Mouse (Mus musculus) limb, embryonic 13.5 days (tissue): ENCODE data around the gene Esrra. TPM values are rescaled to one million over a fixed set of nuclear protein-coding genes. Genes with fewer than 3 reads are reported as not detected.
"Not testable (repeated sequence)": the region's sequence is repeated elsewhere in the genome, so short reads cannot be mapped to it uniquely, and the experiment has no call there.

Experiments
- ATAC-seq: fragments of 200-750 bp; cut with Nextera tagmentation; 2 replicates; pipeline ENCODE4 v1.8.0; 2017; ENCODE audit warnings: low read depth, moderate number of reproducible peaks, moderate TSS enrichment; ENCODE audit not compliant: low FRiP score
- H3K27ac ChIP-seq: fragments of 300-500 bp; sonication (generic); 2 replicates; pipeline ENCODE4 v1.5.1; 2015; ENCODE audit warnings: inconsistent platforms, mild to moderate bottlenecking, moderate library complexity
- H3K27me3 ChIP-seq: fragments of 300-500 bp; sonication (generic); 2 replicates; pipeline ENCODE4 v1.6.1; 2015; ENCODE audit warnings: mild to moderate bottlenecking, inconsistent platforms
- H3K36me3 ChIP-seq: fragments of 300-500 bp; sonication (generic); 2 replicates; pipeline ENCODE4 v1.6.1; 2015; ENCODE audit warnings: inconsistent platforms, mild to moderate bottlenecking, moderate library complexity
- H3K4me1 ChIP-seq: fragments of 300-500 bp; sonication (generic); 2 replicates; pipeline ENCODE4 v1.6.1; 2015; ENCODE audit warnings: inconsistent platforms
- H3K4me2 ChIP-seq: fragments of 300-500 bp; sonication (generic); replicated peaks from 2 replicates; pipeline ENCODE4 v1.6.1; 2015; ENCODE audit warnings: inconsistent platforms, mild to moderate bottlenecking, moderate library complexity
- H3K4me3 ChIP-seq: fragments of 300-500 bp; sonication (generic); 2 replicates; pipeline ENCODE4 v1.5.1; 2015; ENCODE audit warnings: moderate library complexity, mild to moderate bottlenecking, inconsistent platforms
- H3K9ac ChIP-seq: fragments of 300-500 bp; sonication (generic); 2 replicates; pipeline ENCODE4 v1.6.1; 2015; ENCODE audit warnings: mild to moderate bottlenecking, inconsistent platforms
- H3K9me3 ChIP-seq: fragments of 300-500 bp; sonication (generic); 2 replicates; pipeline ENCODE4 v1.6.1; 2016; ENCODE audit warnings: inconsistent platforms
- WGBS: fragments of 180-500 bp; shearing (Covaris S2); methylation state at CpG from one replicate; pipeline ENCODE4 v1.1.7; 2015; 5-methylcytosine and 5-hydroxymethylcytosine counted together
- polyA plus RNA-seq: library from polyadenylated mRNA; unstranded; fragments of >200 nt; fragmentation: Nextera tagmentation; extraction: Ambion mirVana; gene quantifications from 2 replicates; pipeline ENCODE4 v1.2.1, GENCODE M21; 2015

Gene Esrra
- polyA plus RNA-seq, 1 experiment from 2014 or later = 8.5 TPM

DNA sequence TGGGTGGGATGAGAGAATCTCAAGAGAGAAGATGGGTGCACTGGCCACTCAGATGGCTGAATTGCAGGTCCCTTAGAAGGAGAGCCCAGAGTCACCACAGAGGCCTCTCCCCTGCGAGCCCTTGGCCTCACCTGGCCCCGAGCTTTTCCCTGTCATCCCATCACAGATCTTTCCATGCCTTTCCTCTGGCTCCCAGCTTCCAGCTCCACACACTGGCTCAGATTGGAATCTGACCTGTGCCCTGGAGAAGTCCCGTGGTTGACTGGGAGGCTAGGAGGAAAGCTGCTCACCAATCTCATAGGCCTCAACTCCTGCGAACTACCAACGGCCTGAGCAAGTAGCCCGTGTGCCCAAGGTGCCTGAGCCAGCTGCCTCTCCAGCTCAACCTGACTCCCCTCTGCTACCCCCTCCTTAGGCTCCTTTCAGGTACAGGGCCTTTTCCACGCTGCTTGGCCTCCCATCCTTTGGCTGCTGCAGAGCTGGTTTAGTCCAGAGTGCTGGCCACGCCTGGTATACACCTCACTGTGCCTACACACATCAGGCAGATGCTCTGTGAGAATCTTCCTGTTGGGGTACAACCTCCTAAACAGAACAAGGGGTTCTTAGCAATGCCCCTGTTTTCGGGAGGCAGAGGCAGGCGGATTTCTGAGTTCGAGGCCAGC, 16.0 kb downstream of the Esrra start:
- Histone ChIP-seq H3K9ac (no peak overlapping the region), H3K4me1 (peaks cover 18% of the 10 kb centered on the region), H3K4me2 (no peak overlapping the region), H3K27ac (no peak overlapping the region), H3K9me3 (no peaks in the 10 kb centered on the region), H3K4me3 (no peak overlapping the region), H3K27me3 (no peaks in the 10 kb centered on the region), H3K36me3 (peaks cover 30% of the 10 kb centered on the region)
- 93% methylated on average over 11 of the region's 11 CpGs for WGBS
- no peak for ATAC-seq

- no peak overlapping the region for H3K4me3 ChIP-seq
- WGBS = 74% methylated on average over 2 of the region's 2 CpGs
Measured at GRCm38 (mm10) chr19:6904846-6905245, 16.8 kb downstream of the Esrra start.

GRCm38 (mm10) chr19:6903031-6903430, 18.6 kb downstream of the Esrra start:
- Histone ChIP-seq H3K4me3 (no peak overlapping the region), H3K9me3 (0 out of 2 replicates have a peak, but pooled peaks cover 5% of the 10 kb centered on the region), H3K27ac (no peak overlapping the region), H3K27me3 (no peaks in the 10 kb centered on the region), H3K4me2 (no peak overlapping the region), H3K36me3 (peaks cover 30% of the 10 kb centered on the region), H3K9ac (no peak overlapping the region), H3K4me1 (peaks cover 9% of the 10 kb centered on the region)
- 100% methylated on average over 1 of the region's 1 CpGs for WGBS
- no peak for ATAC-seq

More at GRCm38 (mm10) chr19:6904846-6905245, 16.8 kb downstream of the Esrra start:
- Histone ChIP-seq H3K9me3 (0 out of 2 replicates have a peak, but pooled peaks cover under 1% of the 10 kb centered on the region), H3K27me3 (no peaks in the 10 kb centered on the region), H3K27ac (no peak overlapping the region), H3K36me3 (peaks cover 30% of the 10 kb centered on the region), H3K4me1 (peaks cover 18% of the 10 kb centered on the region), H3K9ac (no peak overlapping the region), H3K4me2 (no peak overlapping the region)
- no peak for ATAC-seq

DNA sequence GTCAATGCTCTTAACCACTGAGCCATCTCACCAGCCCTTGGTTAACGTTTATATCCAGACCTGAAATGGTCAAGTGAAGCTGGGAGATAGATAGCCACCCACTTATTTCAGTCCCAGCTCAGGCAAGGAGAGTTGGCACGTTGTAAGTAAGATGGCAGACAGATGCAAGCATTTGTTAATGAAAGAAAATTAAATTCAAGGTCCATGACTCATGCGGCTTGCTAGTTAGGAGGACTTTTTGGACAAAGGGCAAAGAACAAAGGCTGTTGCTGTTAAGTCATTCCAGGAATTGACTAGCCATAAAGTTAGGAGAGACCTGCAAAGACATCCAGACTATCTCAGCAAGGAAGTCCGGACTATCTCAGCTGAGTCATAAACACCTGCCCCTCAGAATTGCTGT, 22.0 kb downstream of the Esrra start:
- 88% methylated on average over 4 of the region's 4 CpGs for WGBS
- no peak for ATAC-seq
- H3K4me2 ChIP-seq = no peak overlapping the region

DNA sequence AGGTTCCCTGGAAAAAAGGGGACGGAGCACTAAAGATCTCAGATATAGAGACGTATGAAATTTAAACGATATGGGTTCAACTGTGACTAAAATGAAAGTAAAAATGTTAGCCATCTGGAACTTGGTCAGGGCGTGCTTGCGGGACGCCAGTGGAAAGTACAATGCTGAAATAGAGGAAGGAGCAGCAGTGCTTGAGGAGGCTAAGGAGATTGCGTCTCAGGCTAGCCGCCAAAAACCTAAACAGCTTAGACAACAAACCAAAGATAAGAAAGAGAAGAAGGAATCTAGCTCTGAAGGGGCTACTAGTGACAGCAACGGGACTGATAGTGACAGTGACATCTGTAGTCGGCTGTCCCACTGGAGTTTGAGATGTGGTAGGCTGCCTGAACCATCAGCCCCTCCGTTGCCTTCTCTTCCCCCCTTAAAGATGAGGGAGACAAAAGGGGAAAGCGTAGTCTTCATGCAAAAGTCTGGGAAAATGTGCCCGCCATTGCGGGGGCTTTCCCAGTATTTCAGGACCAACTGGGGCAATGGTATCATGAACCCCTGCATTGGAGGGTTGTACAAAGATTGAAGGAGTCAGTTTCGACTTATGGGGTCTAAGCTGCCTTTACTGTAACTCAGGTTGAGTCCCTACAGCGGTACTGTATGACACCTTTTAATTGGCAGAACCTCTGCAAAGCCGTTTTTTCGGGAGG, 25.9 kb downstream of the Esrra start:
- peaks cover 11% of the 10 kb centered on the region; the same call in 1 of the 2 replicates for H3K9me3 ChIP-seq
- not testable (repeated sequence) for ATAC-seq, H3K36me3 ChIP-seq, H3K9ac ChIP-seq, H3K27ac ChIP-seq, H3K4me1 ChIP-seq, H3K4me2 ChIP-seq, H3K4me3 ChIP-seq, H3K27me3 ChIP-seq
- 86% methylated on average over 18 of the region's 18 CpGs for WGBS

More for the DNA sequence above, 22.0 kb downstream of the Esrra start:
- Histone ChIP-seq H3K36me3 (peaks cover 4% of the 10 kb centered on the region; the same call in 1 of the 2 replicates), H3K27me3 (no peaks in the 10 kb centered on the region), H3K4me1 (no peaks in the 10 kb centered on the region), H3K4me3 (no peak overlapping the region), H3K27ac (no peak overlapping the region), H3K9ac (no peak overlapping the region), H3K9me3 (peaks cover 11% of the 10 kb centered on the region; the same call in 1 of the 2 replicates)

DNA sequence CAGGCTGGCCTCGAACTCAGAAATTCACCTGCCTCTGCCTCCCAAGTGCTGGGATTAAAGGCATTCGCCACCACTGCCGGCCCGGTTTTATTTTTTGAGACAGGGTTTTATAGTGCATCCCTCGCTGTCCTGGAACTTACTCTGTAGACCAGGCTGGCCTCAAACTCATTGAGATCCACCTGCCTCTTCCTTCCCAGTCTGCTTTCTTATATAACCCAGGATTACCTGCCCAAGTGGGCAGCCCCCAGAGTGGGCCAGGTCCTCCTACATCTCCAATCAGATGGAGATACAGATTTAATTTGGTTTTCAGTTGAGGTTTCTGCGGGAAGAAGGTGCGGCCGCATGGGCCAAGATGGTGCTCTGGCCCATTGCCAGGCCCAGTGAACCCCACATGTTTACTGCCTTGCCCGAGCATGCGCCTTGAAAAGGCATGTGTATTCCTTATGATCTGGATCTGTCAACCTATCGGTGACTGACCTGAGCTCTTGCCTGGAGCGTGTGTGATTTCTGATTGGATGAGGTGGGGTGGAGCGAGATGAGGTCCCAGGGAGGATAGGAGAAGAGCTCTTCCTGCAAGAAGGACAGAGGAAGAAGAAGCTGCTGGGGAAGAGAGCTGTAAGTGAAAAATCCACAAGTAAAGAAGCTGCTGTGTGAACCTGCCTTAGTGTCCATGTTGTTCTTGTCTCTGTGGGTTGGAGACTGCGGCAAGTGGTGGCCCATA, 27.7 kb downstream of the Esrra start:
- Histone ChIP-seq H3K4me2 (no peak overlapping the region), H3K27ac (no peak overlapping the region), H3K4me3 (no peak overlapping the region), H3K9ac (no peak overlapping the region), H3K36me3 (no peaks in the 10 kb centered on the region), H3K4me1 (no peaks in the 10 kb centered on the region), H3K27me3 (no peaks in the 10 kb centered on the region), H3K9me3 (peaks cover 6% of the 10 kb centered on the region; the same call in 1 of the 2 replicates)
- 90% methylated on average over 14 of the region's 14 CpGs for WGBS
- no peak for ATAC-seq

GRCm38 (mm10) chr19:6892512-6892911, 29.1 kb downstream of the Esrra start:
- Histone ChIP-seq H3K9ac (no peak overlapping the region), H3K27ac (no peak overlapping the region), H3K27me3 (no peaks in the 10 kb centered on the region), H3K36me3 (no peaks in the 10 kb centered on the region), H3K4me2 (no peak overlapping the region), H3K4me1 (no peaks in the 10 kb centered on the region), H3K4me3 (no peak overlapping the region), H3K9me3 (peaks cover 6% of the 10 kb centered on the region; the same call in 1 of the 2 replicates)
- 57% methylated on average over 4 of the region's 4 CpGs for WGBS
- ATAC-seq = no peak

DNA sequence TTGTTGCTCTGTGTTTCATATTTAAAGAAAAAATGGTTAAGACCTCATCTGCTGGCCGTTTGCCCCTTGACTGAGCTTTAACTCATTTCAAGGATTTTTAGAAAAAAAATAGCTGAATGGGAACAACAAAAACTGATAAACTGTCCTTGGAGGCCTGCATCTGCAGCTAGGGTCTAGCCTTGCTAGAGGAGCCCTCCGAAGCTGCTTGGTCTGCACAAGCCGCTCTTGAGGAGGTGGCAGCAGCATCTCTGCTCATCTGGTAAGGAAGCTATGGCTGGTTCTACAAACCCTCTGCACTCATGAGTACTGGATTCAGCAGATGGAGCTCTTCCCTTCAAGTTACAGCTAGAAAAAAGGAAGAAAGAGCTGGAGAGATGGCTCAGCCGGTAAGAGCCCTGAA, 43.6 kb downstream of the Esrra start:
- H3K4me2 ChIP-seq = no peak overlapping the region
- H3K4me3 ChIP-seq = no peak overlapping the region
- no peaks in the 10 kb centered on the region for H3K4me1 ChIP-seq
- H3K27me3 ChIP-seq = no peaks in the 10 kb centered on the region
- ATAC-seq = no peak
- no peak overlapping the region for H3K9ac ChIP-seq
- peaks cover 9% of the 10 kb centered on the region; the same call in 1 of the 2 replicates for H3K9me3 ChIP-seq
- H3K27ac ChIP-seq = no peak overlapping the region
- H3K36me3 ChIP-seq = no peaks in the 10 kb centered on the region
- WGBS = 87% methylated on average over 4 of the region's 4 CpGs

DNA sequence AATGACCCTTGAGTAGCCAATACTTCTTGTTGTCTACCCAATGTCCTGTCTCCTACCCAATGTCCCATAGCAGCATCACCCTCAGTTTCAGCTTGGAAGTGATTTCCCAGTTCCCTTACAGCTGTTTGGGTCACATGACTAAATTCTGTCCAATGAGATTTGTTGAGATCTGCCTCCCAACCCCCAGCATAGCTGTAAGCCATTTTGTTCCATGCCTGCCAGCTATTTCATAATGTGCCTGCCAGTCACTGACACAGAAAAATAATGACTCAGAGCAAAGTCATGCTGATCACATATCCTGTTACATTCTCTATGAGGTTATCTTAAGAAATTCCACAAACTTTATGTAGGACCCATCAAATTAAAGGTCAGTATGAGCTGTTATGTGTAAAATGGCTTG, 44.8 kb downstream of the Esrra start:
- Histone ChIP-seq H3K27me3 (no peaks in the 10 kb centered on the region), H3K27ac (no peak overlapping the region), H3K9ac (no peak overlapping the region), H3K4me2 (no peak overlapping the region), H3K4me3 (no peak overlapping the region), H3K36me3 (no peaks in the 10 kb centered on the region), H3K4me1 (0 out of 2 replicates have a peak, but pooled peaks cover under 1% of the 10 kb centered on the region), H3K9me3 (peaks cover 9% of the 10 kb centered on the region; the same call in 1 of the 2 replicates)
- no peak for ATAC-seq

- Histone ChIP-seq H3K27me3 (no peaks in the 10 kb centered on the region), H3K4me3 (no peak overlapping the region), H3K9ac (no peak overlapping the region), H3K27ac (no peak overlapping the region), H3K4me1 (0 out of 2 replicates have a peak, but pooled peaks cover 3% of the 10 kb centered on the region), H3K36me3 (no peaks in the 10 kb centered on the region), H3K9me3 (peaks cover 8% of the 10 kb centered on the region; the same call in 1 of the 2 replicates), H3K4me2 (no peak overlapping the region)
- ATAC-seq = no peak
- 86% methylated on average over 6 of the region's 6 CpGs for WGBS
Measured at GRCm38 (mm10) chr19:6875834-6876233, 45.8 kb downstream of the Esrra start.

DNA sequence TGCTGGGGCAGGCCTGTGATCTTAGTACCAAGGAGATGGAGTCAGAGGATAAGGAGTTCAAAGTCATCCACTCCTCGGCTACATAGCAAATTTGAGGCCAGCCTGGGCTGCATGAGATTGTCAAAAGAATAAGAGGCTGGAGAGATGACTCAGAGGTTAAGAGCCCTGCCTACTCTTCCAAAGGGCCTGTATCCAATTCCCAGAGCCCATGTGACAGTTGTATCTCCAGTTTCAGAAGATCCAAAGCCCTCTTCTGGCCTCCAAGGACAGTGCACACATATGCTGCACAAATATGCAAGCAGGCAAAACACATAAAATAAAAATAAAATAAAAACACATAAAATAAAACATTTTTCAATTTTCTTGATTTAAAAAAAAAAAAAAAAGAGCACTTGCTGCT, 47.4 kb downstream of the Esrra start:
- Histone ChIP-seq H3K9ac (no peak overlapping the region), H3K9me3 (no peaks in the 10 kb centered on the region), H3K27ac (no peak overlapping the region), H3K36me3 (no peaks in the 10 kb centered on the region), H3K27me3 (no peaks in the 10 kb centered on the region), H3K4me1 (peaks cover 10% of the 10 kb centered on the region), H3K4me2 (no peak overlapping the region), H3K4me3 (no peak overlapping the region)
- no peak for ATAC-seq
- 78% methylated on average over 1 of the region's 1 CpGs for WGBS

GRCm38 (mm10) chr19:6872701-6873100, 48.9 kb downstream of the Esrra start:
- WGBS = 77% methylated on average over 3 of the region's 3 CpGs
- Histone ChIP-seq H3K9me3 (no peaks in the 10 kb centered on the region), H3K4me3 (no peak overlapping the region), H3K4me2 (no peak overlapping the region), H3K27me3 (no peaks in the 10 kb centered on the region), H3K4me1 (peaks cover 12% of the 10 kb centered on the region), H3K36me3 (no peaks in the 10 kb centered on the region), H3K27ac (no peak overlapping the region), H3K9ac (no peak overlapping the region)
- no peak for ATAC-seq
